Mouse (Mus musculus): Measurements from ENCODE around the gene Ccdc155.

Gene Ccdc155
- long read RNA-seq, experiment 1, result 0 reads
- long read RNA-seq, experiment 2, partial matches to known transcripts, result 0 of 1 reads
- long read RNA-seq, experiment 2, other reads (novel, unspliced or antisense), result 1 of 1 reads

- intact Hi-C loops (cut with DNase I), result loop anchor here (5.0 kb wide), 2 partner anchors 112 to 127 kb away; partner anchors contain the start of gene Rcn3
These were observed at the start of gene Ccdc155 for GRCm38 (mm10) chr7:45204380-45205143. TSS of gene Ccdc155 (minus strand) at chr7:45204892.

DNA sequence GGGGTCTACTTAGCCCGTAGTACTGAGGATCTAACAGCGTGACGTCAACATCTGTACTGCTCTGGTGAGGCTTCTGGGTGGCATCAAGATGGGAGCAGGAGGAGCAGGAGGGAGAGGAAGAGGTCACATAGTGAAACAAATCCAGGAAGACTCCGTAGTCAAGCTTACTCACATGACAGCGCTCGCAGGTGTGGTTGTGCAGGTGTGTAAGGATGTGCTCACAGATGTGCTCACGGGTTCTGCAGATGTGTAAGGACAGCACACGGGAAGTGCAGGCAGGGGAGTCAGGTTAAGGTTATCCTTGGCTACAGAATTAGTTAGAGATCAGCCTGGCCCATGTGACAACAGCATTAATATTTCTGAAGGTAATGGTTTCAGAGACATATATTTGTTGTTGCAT lies 49.1 kb upstream of the Ccdc155 start:
- intact Hi-C loops (cut with DNase I), result no loop called here

- intact Hi-C loops (cut with DNase I), result no loop called here
These were observed 43.0 kb upstream of the Ccdc155 start for GRCm38 (mm10) chr7:45247666-45248065.

- intact Hi-C loops (cut with DNase I), result no loop called here
These were observed 36.7 kb upstream of the Ccdc155 start for GRCm38 (mm10) chr7:45241389-45241749.

DNA sequence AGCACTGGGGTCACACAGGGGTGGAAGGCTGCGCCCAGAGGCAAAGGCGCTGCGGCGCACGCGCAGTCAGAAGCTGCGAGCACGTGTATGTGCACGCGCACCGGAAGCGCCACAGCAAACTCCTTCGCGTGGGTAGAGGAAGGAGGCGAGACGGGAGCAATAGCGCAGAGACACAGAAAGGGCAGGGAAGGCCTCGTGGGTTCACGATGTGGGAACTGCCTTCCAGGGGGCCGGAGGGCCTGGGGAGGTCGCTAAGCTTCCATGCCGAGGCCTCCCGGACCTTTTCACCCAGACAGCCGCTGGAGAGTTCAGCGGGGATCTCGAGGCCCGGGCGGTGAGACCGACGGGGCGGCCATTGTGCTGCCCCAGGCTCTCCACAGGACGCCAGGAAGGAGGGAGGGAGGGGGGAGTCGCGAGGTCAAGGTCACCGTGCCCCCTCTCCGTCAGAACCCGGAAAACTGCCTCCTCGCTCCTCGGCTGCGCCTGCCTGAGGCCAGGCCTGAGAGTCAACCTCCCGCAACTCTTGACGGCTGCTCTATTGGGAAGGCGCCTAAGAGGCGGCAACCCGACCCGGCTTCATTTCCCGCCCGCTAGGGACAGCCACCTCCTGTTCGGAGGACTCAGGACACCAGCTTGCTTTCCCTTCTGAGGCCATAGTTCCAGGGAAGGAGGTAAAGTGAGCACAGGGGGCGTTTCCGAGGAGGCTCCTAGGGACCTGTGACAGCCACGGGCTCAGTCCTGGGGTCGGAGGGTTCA lies 36.1 kb upstream of the Ccdc155 start, which contains the start of gene Slc6a16:
Slc6a16 (plus strand) TSS at position 453 of the 756 bp plus-strand sequence.
- intact Hi-C loops (cut with DNase I), result no loop called here

GRCm38 (mm10) chr7:45240109-45240508 lies 35.4 kb upstream of the Ccdc155 start:
- intact Hi-C loops (cut with DNase I), result no loop called here

DNA sequence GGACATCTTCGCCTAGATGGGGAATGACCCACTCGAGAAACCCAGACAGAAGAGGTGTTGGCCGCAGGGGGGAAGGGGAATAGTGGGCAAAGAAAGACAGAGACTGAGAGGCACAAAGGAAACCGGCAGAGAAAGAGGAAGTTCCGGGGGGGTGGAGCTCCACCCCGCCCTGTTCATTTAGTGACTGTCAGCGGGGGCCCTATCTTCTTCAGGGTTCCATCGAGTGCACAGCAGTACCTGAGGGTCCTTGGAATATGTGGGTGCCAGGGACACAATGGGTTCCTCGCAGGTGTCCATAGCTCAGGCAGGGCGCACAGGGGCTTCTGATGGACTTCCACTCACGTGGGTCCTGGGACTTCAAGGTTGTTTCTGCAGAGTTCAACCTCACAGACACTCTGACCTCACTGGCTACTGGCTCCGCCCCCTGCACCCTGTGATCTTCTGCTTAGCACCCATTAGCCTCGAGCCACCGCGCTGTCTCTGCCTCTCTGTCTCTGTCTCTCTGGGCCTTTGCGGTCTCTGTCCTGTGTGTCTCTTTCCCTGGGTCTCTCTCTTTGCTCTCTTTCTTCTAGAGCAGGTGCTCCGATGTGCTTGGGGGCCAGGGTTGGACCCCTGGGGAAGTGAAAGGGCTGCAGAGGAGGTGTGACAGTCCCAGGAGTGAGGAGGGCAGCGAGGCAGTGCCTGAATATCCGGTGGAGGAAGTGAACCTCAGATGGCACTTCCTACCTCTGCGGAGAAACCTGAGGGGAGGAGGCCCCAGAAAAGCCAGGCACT lies 34.2 kb upstream of the Ccdc155 start, which contains the start of gene Cd37:
Cd37 (minus strand) TSS at position 393 of the 774 bp plus-strand sequence.
- intact Hi-C loops (cut with DNase I), result no loop called here

DNA sequence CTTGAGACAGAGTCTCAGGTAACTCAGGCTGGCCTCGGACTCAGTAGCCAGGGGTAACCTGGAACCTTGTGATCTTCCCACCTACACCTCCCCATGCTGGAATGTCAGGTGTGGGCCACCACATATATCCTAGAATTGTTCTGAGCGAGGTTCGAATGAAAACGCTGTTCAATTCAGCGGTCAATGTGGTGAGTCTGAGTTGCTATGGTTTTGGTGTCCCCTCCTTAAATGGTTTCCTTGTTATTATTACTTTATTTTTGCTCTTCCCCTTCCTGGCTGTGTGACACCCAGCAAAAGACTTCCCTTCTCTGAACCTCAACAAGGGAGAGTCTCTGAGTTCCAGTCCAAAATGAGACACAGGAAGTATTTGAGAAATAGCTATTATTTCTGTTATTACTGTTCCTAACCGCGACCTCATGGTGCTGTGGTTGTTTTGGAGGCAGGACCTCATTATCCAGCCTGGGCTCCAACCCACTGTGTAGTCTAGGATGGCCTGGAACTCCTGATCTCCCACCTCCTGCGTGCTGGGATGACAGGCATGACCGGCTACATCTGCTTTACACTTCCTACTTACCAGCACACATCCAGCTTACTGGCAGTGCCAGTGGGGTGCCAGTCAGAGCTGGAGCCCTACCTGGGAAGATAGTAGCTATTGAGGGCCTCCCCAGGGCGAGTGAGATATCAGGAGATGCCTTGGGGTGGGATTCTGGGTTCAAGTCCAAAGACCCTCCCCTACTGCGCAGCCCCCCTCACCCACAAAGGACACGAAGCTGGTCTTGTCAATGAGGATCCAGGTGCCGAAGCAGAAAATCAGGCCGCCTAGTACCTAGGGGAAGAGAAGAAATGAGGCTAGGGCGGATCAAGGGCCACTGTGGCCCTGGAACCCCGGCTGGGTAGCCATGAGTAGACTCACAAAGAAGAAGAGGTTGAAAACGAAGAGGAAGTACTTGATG lies 33.3 kb upstream of the Ccdc155 start:
- intact Hi-C loops (cut with DNase I), result no loop called here

DNA sequence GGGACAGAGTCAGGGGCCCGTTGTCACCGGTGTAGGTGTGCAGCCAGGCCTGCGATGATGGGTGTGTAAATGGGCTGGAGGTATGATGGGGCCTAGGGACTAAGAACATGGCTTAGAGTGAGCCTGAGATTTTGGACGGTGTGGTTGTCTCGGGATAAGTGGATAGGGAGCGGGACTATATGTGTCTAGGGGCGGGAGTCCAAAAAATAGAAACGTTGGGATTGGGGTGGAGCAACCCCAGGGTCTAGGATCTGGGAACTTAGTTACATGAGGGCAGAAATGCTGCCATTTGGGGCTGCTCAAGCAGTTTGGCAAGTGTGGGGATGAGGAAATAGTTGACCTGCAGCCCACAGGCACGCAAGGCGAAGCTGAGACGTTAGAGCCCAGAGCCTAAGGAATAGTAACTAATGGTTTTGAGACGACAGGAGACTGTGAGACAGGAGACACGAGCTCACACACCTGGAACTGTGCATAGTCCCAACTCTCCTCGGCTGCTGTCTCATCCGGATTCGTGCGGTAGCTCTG lies 31.0 kb upstream of the Ccdc155 start:
- intact Hi-C loops (cut with DNase I), result no loop called here

- intact Hi-C loops (cut with DNase I), result no loop called here
These were observed 30.4 kb upstream of the Ccdc155 start for GRCm38 (mm10) chr7:45234922-45235571.

- intact Hi-C loops (cut with DNase I), result no loop called here
These were observed 29.7 kb upstream of the Ccdc155 start for GRCm38 (mm10) chr7:45234333-45234841.

- intact Hi-C loops (cut with DNase I), result no loop called here
These were observed 29.1 kb upstream of the Ccdc155 start for GRCm38 (mm10) chr7:45233580-45234332.

- intact Hi-C loops (cut with DNase I), result no loop called here
These were observed 28.2 kb upstream of the Ccdc155 start for GRCm38 (mm10) chr7:45232716-45233465.

DNA sequence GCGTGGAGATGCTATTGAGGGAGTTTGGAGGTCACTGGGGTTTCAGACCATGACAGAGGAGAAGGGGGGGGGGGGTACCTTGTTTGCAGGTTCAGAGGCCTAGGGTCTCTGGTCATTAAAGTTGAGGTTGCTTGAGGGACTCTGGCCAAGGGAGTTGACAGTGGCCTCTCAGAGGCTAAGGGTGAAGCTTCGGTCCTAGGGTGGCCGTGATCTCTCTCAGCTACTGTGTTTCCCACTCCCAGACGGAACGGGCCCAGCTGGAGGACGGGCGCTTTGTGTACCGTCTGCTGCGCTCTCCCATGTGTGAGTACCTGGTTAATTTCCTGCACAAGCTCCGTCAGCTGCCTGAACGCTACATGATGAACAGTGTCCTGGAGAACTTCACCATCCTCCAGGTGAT lies 27.2 kb upstream of the Ccdc155 start:
- intact Hi-C loops (cut with DNase I), result no loop called here

DNA sequence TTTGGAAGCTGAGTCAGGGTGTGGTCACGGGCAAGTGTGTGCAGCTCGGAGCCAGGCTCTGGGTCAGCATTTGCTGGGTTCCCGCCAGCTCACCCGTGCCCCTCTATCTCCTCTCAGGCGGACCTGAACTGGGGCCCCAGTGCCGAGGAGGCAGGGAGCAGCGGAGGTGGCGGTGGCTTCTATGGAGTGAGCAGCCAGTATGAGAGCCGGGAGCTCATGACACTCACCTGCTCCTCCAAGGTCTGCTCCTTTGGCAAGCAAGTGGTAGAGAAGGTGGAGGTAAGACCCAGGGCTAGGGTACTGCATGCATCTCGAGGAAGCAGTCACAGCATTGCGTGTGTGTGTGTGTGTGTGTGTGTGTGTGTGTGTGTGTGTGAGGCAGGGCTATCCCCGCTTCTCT lies 26.5 kb upstream of the Ccdc155 start:
- intact Hi-C loops (cut with DNase I), result no loop called here

DNA sequence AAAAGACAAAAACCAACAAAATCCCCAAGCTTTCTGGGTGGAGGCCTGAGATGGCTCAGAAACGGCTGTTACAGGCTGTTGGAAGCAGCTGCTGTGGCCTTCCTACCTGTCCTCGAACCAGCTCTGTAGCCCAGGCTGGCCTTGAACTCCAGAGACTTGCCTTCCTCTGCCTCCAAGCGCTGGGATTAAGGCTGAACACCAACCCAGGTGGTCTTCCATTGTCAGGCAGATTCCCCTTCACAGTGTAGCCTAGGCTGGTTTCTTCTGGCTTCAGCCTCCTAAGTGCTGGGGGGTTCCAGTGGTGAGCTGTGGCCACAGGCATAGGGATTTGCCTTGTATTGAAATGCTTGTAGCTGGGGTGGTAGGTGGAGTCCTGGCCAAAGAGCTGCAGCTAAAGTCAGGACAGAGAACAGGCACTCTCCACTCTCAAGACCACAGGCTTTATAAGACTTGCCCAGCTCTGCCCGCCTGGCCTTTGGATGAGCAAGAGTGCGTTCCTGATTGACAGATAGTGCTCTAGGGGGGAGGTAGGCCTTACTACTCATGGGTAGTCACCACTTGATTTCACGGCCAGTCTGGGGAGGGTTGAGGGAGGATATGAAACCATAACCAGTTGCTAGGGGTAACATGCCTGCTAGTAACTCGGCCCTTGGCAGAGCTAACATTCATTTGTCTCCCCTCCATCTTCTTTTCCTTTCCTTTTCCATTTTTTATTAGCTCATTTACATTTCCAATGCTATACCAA lies 24.9 kb upstream of the Ccdc155 start:
- intact Hi-C loops (cut with DNase I), result loop anchor here (10.0 kb wide), 1 partner anchor 125 kb away; no protein-coding TSS in a partner anchor

- intact Hi-C loops (cut with DNase I), result loop anchor here (10.0 kb wide), 1 partner anchor 126 kb away; no protein-coding TSS in a partner anchor
These were observed 24.4 kb upstream of the Ccdc155 start for GRCm38 (mm10) chr7:45229046-45229445.
